Mouse (Mus musculus): ENCODE results near the gene Zfp931. TPM values are rescaled to one million over a fixed set of nuclear protein-coding genes. Genes with fewer than 3 reads are reported as not detected.
A peak's percentile ranks its signal among the peaks of the same experiment; 100 is the strongest.
"Not testable (repeated sequence)": the region's sequence is repeated elsewhere in the genome, so short reads cannot be mapped to it uniquely, and the experiment has no call there.

Zfp931 gene
- polyA plus RNA-seq, 1 experiment: 0.34 TPM

DNA sequence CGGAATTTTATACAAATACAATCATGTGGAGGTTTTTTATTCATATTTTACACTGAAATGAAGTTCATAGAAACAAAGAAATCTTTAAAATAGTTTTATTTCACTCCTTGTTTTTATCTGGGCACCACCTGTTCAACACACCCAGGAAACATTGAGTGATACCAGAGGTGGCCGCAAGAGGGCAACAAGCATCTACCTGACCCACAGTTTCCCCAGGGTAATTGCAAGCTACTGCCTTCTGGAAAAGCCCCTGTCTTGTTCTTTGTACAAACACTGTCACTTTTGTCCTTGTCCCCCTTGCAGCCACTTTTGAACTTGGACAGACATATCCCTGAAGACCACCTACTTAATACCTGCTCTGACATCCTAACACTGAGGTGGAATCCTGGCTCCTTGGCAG lies 19.7 kb upstream of the Zfp931 start:
- peak in 1 of 2 experiments; percentile 34 for DNase-seq (ENCODE audit: low read depth in 1 of 2, low spot score in 2 of 2)
- WGBS: 14% methylated on average over 2 of the region's 2 CpGs

DNA sequence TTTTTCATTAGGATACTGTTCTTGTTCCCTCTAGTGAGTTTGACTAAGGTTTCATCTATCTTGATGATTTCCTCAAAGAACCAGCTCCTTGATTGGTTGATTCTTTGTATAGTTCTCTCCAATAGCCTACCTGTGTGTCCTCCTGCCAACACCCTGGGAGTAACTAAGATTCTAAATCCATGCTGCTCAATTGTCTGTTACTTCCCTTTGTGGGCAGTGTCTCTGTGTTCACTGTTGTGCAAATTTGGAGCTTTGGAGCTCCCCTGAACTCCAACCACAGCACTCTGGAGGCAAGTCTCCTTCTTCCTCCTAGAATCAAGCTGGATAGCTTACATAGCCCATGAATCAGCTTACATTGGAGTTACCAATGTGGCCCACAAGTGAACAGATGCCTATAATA lies 11.3 kb upstream of the Zfp931 start:
- no peaks in the 10 kb centered on the region for H3K27me3 ChIP-seq (ENCODE audit: control insufficient read depth, insufficient read depth, low read length)
- H3K27ac ChIP-seq (ENCODE audit: insufficient read depth, low read length): no peak overlapping the region
- no peak for DNase-seq (ENCODE audit: low read depth in 1 of 2, low spot score in 2 of 2)
- no peak for TF ChIP-seq CTCF (IDR thresholded peaks at IDR 0.05; ENCODE audit: extremely low read depth, insufficient read depth, insufficient read length, insufficient replicate concordance)
- no peak for TF ChIP-seq POLR2A (IDR thresholded peaks at IDR 0.05; ENCODE audit: low read depth, low read length)
- H3K36me3 ChIP-seq (ENCODE audit: control insufficient read depth, insufficient read depth, low read length): no peaks in the 10 kb centered on the region
- no peaks in the 10 kb centered on the region for H3K4me1 ChIP-seq (ENCODE audit: control insufficient read depth, insufficient read depth, insufficient read length)
- H3K4me3 ChIP-seq (ENCODE audit: extremely low read depth, insufficient read depth, insufficient read length): no peak overlapping the region

More for the DNA sequence above, 19.7 kb upstream of the Zfp931 start:
- Histone ChIP-seq H3K27ac (ENCODE audit: insufficient read depth, low read length) (no peak overlapping the region), H3K36me3 (ENCODE audit: control insufficient read depth, insufficient read depth, low read length) (no peaks in the 10 kb centered on the region), H3K27me3 (ENCODE audit: control insufficient read depth, insufficient read depth, low read length) (no peaks in the 10 kb centered on the region; the same call in 1 of the 2 replicates), H3K4me1 (ENCODE audit: control insufficient read depth, insufficient read depth, insufficient read length) (no peaks in the 10 kb centered on the region), H3K4me3 (ENCODE audit: extremely low read depth, insufficient read depth, insufficient read length) (no peak overlapping the region)
- peak; percentile 47; the same call in 1 of the 2 replicates for TF ChIP-seq CTCF (IDR thresholded peaks at IDR 0.05; ENCODE audit: extremely low read depth, insufficient read depth, insufficient read length, insufficient replicate concordance)
- TF ChIP-seq POLR2A (IDR thresholded peaks at IDR 0.05; ENCODE audit: low read depth, low read length): no peak

DNA sequence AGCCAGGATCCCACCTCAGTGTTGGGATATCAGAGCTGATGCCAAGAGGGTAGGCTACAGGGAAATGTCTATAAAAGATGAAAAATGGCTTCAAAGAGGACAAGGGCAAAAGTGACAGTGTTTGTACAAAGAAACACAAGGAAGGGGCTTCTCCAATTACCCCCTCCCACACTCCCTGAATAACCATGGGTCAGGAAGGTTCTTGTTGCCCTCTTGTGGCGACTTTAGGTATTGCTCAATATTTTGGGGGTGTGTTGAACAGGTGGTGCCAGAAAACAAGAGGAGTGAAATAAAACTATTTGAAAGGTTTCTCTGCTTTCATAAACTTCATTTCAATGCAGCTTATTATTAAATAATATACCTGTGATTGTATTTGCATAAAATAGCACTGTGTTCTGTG lies 20.1 kb downstream of the Zfp931 start:
- H3K27ac ChIP-seq (ENCODE audit: insufficient read depth, low read length): no peak overlapping the region
- 0% methylated on average over 1 of the region's 1 CpGs for WGBS
- no peak for TF ChIP-seq POLR2A (IDR thresholded peaks at IDR 0.05; ENCODE audit: low read depth, low read length)
- peak; percentile 43; the same call in 1 of the 2 replicates for TF ChIP-seq CTCF (IDR thresholded peaks at IDR 0.05; ENCODE audit: extremely low read depth, insufficient read depth, insufficient read length, insufficient replicate concordance)
- peak; percentile 19 to 47 for DNase-seq (ENCODE audit: low read depth in 1 of 2, low spot score in 2 of 2)
- no peaks in the 10 kb centered on the region for H3K4me1 ChIP-seq (ENCODE audit: control insufficient read depth, insufficient read depth, insufficient read length)
- no peak overlapping the region for H3K4me3 ChIP-seq (ENCODE audit: extremely low read depth, insufficient read depth, insufficient read length)
- H3K36me3 ChIP-seq (ENCODE audit: control insufficient read depth, insufficient read depth, low read length): no peaks in the 10 kb centered on the region
- H3K27me3 ChIP-seq (ENCODE audit: control insufficient read depth, insufficient read depth, low read length): no peaks in the 10 kb centered on the region

GRCm38 (mm10) chr2:178027601-178028000 lies 50.7 kb downstream of the Zfp931 start:
- H3K27ac ChIP-seq (ENCODE audit: insufficient read depth, low read length); H3K36me3 ChIP-seq (ENCODE audit: control insufficient read depth, insufficient read depth, low read length); H3K4me1 ChIP-seq (ENCODE audit: control insufficient read depth, insufficient read depth, insufficient read length); H3K27me3 ChIP-seq (ENCODE audit: control insufficient read depth, insufficient read depth, low read length); DNase-seq (ENCODE audit: low read depth in 1 of 2, low spot score in 2 of 2); H3K4me3 ChIP-seq (ENCODE audit: extremely low read depth, insufficient read depth, insufficient read length): not testable (repeated sequence)
- WGBS: 95% methylated on average over 3 of the region's 3 CpGs

GRCm38 (mm10) chr2:178023861-178024260 lies 54.4 kb downstream of the Zfp931 start:
- DNase-seq (ENCODE audit: low read depth in 1 of 2, low spot score in 2 of 2); H3K27me3 ChIP-seq (ENCODE audit: control insufficient read depth, insufficient read depth, low read length); H3K4me1 ChIP-seq (ENCODE audit: control insufficient read depth, insufficient read depth, insufficient read length); H3K4me3 ChIP-seq (ENCODE audit: extremely low read depth, insufficient read depth, insufficient read length); H3K36me3 ChIP-seq (ENCODE audit: control insufficient read depth, insufficient read depth, low read length); H3K27ac ChIP-seq (ENCODE audit: insufficient read depth, low read length): not testable (repeated sequence)
- 33% methylated on average over 2 of the region's 2 CpGs for WGBS

DNA sequence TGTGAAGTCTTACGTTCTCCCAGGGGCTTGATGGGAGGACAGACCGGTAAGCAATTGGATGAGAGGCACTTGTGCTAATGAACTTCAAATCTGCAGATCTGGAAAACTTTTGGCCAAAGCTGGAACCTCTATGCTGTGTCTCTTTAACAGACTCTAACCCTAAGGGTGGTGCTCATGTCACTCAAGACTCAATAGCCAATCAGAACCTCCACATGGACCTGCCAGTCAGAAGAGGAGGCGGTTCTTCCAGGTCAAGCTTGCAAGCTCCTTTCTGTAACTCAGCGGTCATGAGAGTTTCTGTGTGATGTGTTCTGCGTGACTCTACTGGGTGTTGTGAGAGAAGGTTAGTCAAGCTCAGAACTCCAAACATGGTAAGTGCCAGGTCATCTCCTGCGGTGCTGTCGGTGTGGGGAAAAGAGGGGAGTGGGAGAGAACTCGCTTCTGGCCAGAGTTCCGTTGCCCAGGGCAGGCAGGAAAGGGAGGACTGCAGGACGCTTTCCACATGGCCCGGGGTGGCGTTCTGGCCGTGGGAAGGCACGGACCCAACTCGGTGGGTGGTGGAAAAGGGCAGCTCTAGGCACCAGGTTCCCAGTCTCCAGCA lies 55.2 kb downstream of the Zfp931 start, which contains the start of gene Zfp971:
Gene Zfp971, plus strand, starts transcription at position 274 of the 601 bp plus-strand sequence.
- WGBS: 4% methylated on average over 15 of the region's 15 CpGs
- not testable (repeated sequence) for H3K27me3 ChIP-seq (ENCODE audit: control insufficient read depth, insufficient read depth, low read length); H3K36me3 ChIP-seq (ENCODE audit: control insufficient read depth, insufficient read depth, low read length); H3K4me1 ChIP-seq (ENCODE audit: control insufficient read depth, insufficient read depth, insufficient read length); H3K27ac ChIP-seq (ENCODE audit: insufficient read depth, low read length)
- peak; percentile 9 to 12 for DNase-seq (ENCODE audit: low read depth in 1 of 2, low spot score in 2 of 2)
- H3K4me3 ChIP-seq (ENCODE audit: extremely low read depth, insufficient read depth, insufficient read length): peak within 1 kb of the TSS; percentile 57

GRCm38 (mm10) chr2:178020773-178021172 lies 57.5 kb downstream of the Zfp931 start:
- H3K36me3 ChIP-seq (ENCODE audit: control insufficient read depth, insufficient read depth, low read length); H3K4me3 ChIP-seq (ENCODE audit: extremely low read depth, insufficient read depth, insufficient read length); H3K4me1 ChIP-seq (ENCODE audit: control insufficient read depth, insufficient read depth, insufficient read length); H3K27me3 ChIP-seq (ENCODE audit: control insufficient read depth, insufficient read depth, low read length): not testable (repeated sequence)
- DNase-seq (ENCODE audit: low read depth in 1 of 2, low spot score in 2 of 2): peak; percentile 31 to 53
- H3K27ac ChIP-seq (ENCODE audit: insufficient read depth, low read length): 0 out of 2 replicates have a peak overlapping the region, but pooled peaks have one; percentile 51
- WGBS: 8% methylated on average over 8 of the region's 8 CpGs

- not testable (repeated sequence) for H3K4me3 ChIP-seq (ENCODE audit: extremely low read depth, insufficient read depth, insufficient read length); H3K4me1 ChIP-seq (ENCODE audit: control insufficient read depth, insufficient read depth, insufficient read length); H3K36me3 ChIP-seq (ENCODE audit: control insufficient read depth, insufficient read depth, low read length); DNase-seq (ENCODE audit: low read depth in 1 of 2, low spot score in 2 of 2); H3K27me3 ChIP-seq (ENCODE audit: control insufficient read depth, insufficient read depth, low read length); H3K27ac ChIP-seq (ENCODE audit: insufficient read depth, low read length)
- WGBS: 28% methylated on average over 3 of the region's 3 CpGs
Measured at GRCm38 (mm10) chr2:178019486-178019885, 58.8 kb downstream of the Zfp931 start.

Other genes with a start within 250 kb of the Zfp931 start
- gene Gm14325, start 238.1 kb downstream of the Zfp931 start, polyA plus RNA-seq (2012; rRNA removed): 1.2 and 1.6 TPM in 2 replicates
- 0.12 TPM in 1 of 2 replicates, not detected in the other for gene Gm14327, start 181.4 kb downstream of the Zfp931 start, polyA plus RNA-seq (2012; rRNA removed)
- gene Zfp972, start 152.9 kb downstream of the Zfp931 start, polyA plus RNA-seq (2012; rRNA removed): not detected in 2 replicates
- gene Gm14326, start 121.2 kb downstream of the Zfp931 start, polyA plus RNA-seq (2012; rRNA removed): 0.58 and 0.78 TPM in 2 replicates
- gene Zfp971, start 55.2 kb downstream of the Zfp931 start, polyA plus RNA-seq (2012; rRNA removed): 0.36 and 0.45 TPM in 2 replicates
- gene Phactr3, start 40.5 kb upstream of the Zfp931 start, polyA plus RNA-seq (2012; rRNA removed): 0.22 and 0.54 TPM in 2 replicates